Mouse (Mus musculus): ENCODE results near the gene Kctd11. TPM values are rescaled to one million over a fixed set of nuclear protein-coding genes. Genes with fewer than 3 reads are reported as not detected.
"Not testable (repeated sequence)": the region's sequence is repeated elsewhere in the genome, so short reads cannot be mapped to it uniquely, and the experiment has no call there.

Kctd11 gene
- total RNA-seq (2021) (1 to 10 TPM; 2.3 to 2.6 TPM), polyA plus RNA-seq (2012; rRNA removed) (2.9 TPM in 2 replicates)
- long read RNA-seq: 0 reads

DNA sequence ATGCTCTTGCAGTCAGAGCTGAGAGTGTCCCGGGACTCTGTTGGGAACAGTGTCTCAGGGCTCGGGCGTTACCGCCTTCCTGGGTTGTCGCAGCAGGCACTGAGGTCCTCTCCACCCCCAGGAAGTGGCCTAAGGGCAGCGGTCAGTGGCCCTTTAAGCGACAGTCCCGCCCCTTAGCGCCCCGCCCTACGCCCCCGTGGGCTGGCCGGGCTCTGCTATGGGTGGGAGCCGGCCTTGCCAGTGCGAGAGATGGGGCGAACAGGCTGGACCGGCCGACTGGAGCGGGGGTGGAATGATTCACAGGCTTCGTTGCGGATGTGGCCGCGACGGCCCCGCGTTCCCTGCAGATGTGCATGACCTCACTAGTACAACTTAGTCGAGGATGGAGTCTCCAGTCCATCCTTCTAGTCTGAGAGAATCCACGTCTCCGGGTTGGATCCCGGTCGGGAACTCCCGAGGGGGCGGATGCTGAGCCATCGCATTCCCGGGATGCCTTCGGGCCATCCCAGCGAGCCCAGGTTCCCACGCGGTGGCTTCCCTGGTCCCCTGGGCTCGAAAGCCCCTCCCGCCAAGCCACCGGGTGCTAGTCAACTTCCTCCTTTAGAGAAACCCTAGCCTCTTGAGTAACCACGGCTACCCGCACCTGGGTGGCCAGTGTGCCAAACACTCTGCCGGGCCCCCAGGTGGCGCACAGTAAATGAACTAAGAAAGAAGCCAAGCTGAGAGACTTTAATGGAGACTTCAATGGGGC is at the start of gene Kctd11:
Gene Kctd11 (minus strand): TSS at position 554 of the 751 bp plus-strand sequence.
- under 1% methylated on average over 46 of the region's 46 CpGs for WGBS

DNA sequence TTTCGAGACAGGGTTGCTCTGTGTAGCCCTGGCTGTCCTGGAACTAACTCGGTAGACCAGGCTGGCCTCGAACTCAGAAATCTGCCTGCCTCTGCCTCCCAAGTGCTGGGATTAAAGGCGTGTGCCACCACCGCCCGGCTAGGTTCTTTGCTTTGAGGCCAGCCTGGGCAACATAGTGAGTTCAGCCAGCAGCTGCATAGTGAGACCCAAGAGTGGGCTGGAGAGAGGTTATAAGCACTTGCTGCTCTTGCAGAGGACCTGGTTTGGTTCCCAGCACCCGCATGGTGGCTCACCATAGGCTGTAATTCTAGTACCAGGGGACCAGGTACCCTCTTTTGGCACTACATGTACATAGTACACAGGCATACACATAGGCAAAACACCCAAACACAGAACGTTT is 49.0 kb upstream of the Kctd11 start:
- not testable (repeated sequence) for H3K4me1 ChIP-seq (ENCODE audit: control insufficient read depth, insufficient read depth, low read length); DNase-seq; H3K27me3 ChIP-seq (ENCODE audit: control insufficient read depth, insufficient read depth, low read length); H3K36me3 ChIP-seq (ENCODE audit: control insufficient read depth, insufficient read depth, low read length); H3K27ac ChIP-seq; H3K79me2 ChIP-seq (replicated peaks; ENCODE audit: control insufficient read depth, insufficient read depth, low read length); H3K9ac ChIP-seq (ENCODE audit: low read depth, low read length); H3K4me3 ChIP-seq
- WGBS: 86% methylated on average over 8 of the region's 8 CpGs
- intact Hi-C loops (cut with DNase I): loop anchor here (5.0 kb wide), 1 partner anchor 272 kb away; no protein-coding TSS in a partner anchor

More for the DNA sequence above, at the start of gene Kctd11:
- intact Hi-C loops (cut with DNase I): loop anchor here (1.0 to 2.0 kb wide), 2 partner anchors 40 to 68 kb away; partner anchors contain the start of gene Eif5a
- Histone ChIP-seq H3K36me3 (ENCODE audit: control insufficient read depth, insufficient read depth, low read length) (no peaks in the 10 kb centered on the region), H3K4me3 (peak within 1 kb of the TSS; percentile 77), H3K9ac (ENCODE audit: low read depth, low read length) (peak within 1 kb of the TSS; percentile 68), H3K27me3 (ENCODE audit: control insufficient read depth, insufficient read depth, low read length) (no peaks in the 10 kb centered on the region), H3K4me1 (ENCODE audit: control insufficient read depth, insufficient read depth, low read length) (peaks cover 5% of the 10 kb centered on the region), H3K79me2 (replicated peaks; ENCODE audit: control insufficient read depth, insufficient read depth, low read length) (no peaks in the 10 kb centered on the region), H3K27ac (peak within 1 kb of the TSS; percentile 81)
- TF ChIP-seq EP300 (IDR thresholded peaks at IDR 0.05; ENCODE audit: insufficient read depth, low read depth, low read length) (no peak; the same call in 1 of the 2 replicates), POLR2A (IDR thresholded peaks at IDR 0.05; ENCODE audit: insufficient read depth, low read depth, low read length) (peak; percentile 98), CTCF (IDR thresholded peaks at IDR 0.05) (peak; percentile 57)
- DNase-seq: peak; percentile 96

DNA sequence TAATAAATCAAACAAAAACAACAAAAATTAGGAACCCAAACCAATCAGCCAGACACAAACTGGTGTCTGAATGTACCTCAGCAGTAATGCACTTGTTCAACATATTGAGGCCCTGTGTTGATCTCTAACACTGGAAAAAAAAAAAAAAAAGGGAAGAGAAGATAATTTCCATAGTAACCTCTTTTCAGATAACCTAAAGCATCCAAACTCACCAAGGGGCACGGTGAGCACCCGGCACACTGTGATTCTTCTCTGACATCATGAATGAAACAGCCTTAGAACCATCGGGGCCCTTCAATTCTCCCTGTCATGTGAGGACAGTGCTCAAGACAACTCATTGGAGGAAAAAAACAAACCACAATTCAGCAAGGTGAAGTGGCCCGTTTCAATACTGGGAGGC is 48.5 kb upstream of the Kctd11 start:
- TF ChIP-seq CTCF (IDR thresholded peaks at IDR 0.05) (no peak), POLR2A (IDR thresholded peaks at IDR 0.05; ENCODE audit: insufficient read depth, low read depth, low read length) (no peak), EP300 (IDR thresholded peaks at IDR 0.05; ENCODE audit: insufficient read depth, low read depth, low read length) (no peak)
- WGBS: 41% methylated on average over 4 of the region's 4 CpGs

DNA sequence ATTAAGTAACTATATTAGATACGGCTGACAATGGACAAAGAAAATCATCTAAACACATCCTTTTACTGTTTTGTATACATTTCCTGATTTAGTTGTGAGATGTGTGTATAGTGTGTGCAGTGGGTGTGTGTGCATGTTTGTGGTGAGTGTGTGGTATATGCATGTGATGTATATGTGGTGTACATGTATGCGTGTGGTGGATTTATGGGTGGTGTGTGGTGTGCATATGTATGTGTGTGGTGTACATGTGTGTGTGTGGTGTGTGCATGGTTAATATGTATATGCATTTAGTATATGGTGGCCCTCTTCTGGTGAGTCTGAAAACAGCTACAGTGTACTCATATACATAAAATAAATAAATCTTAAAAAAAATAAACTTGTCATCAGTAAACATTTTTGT is 46.3 kb upstream of the Kctd11 start:
- Histone ChIP-seq H3K4me1 (ENCODE audit: control insufficient read depth, insufficient read depth, low read length) (no peaks in the 10 kb centered on the region; the same call in 1 of the 2 replicates), H3K79me2 (replicated peaks; ENCODE audit: control insufficient read depth, insufficient read depth, low read length) (no peaks in the 10 kb centered on the region), H3K9ac (ENCODE audit: low read depth, low read length) (no peak overlapping the region), H3K27me3 (ENCODE audit: control insufficient read depth, insufficient read depth, low read length) (no peaks in the 10 kb centered on the region), H3K36me3 (ENCODE audit: control insufficient read depth, insufficient read depth, low read length) (no peaks in the 10 kb centered on the region), H3K4me3 (no peak overlapping the region), H3K27ac (no peak overlapping the region)
- DNase-seq: no peak
- no peak for TF ChIP-seq POLR2A (IDR thresholded peaks at IDR 0.05; ENCODE audit: insufficient read depth, low read depth, low read length)
- TF ChIP-seq EP300 (IDR thresholded peaks at IDR 0.05; ENCODE audit: insufficient read depth, low read depth, low read length): no peak
- TF ChIP-seq CTCF (IDR thresholded peaks at IDR 0.05): no peak
- intact Hi-C loops (cut with DNase I): no loop called here
- WGBS: 95% methylated on average over 2 of the region's 2 CpGs

More for the DNA sequence above, 48.5 kb upstream of the Kctd11 start:
- Histone ChIP-seq H3K4me3 (no peak overlapping the region), H3K27ac (no peak overlapping the region), H3K36me3 (ENCODE audit: control insufficient read depth, insufficient read depth, low read length) (no peaks in the 10 kb centered on the region), H3K27me3 (ENCODE audit: control insufficient read depth, insufficient read depth, low read length) (no peaks in the 10 kb centered on the region), H3K9ac (ENCODE audit: low read depth, low read length) (no peak overlapping the region), H3K79me2 (replicated peaks; ENCODE audit: control insufficient read depth, insufficient read depth, low read length) (no peaks in the 10 kb centered on the region), H3K4me1 (ENCODE audit: control insufficient read depth, insufficient read depth, low read length) (peaks cover 1% of the 10 kb centered on the region; the same call in 1 of the 2 replicates)
- no peak for DNase-seq
- intact Hi-C loops (cut with DNase I): loop anchor here (5.0 kb wide), 1 partner anchor 273 kb away; no protein-coding TSS in a partner anchor

GRCm38 (mm10) chr11:69922796-69923195 is 41.6 kb upstream of the Kctd11 start:
- peaks cover 12% of the 10 kb centered on the region; the same call in 1 of the 2 replicates for H3K36me3 ChIP-seq (ENCODE audit: control insufficient read depth, insufficient read depth, low read length)
- no peak for TF ChIP-seq POLR2A (IDR thresholded peaks at IDR 0.05; ENCODE audit: insufficient read depth, low read depth, low read length)
- intact Hi-C loops (cut with DNase I): loop anchor here (5.0 kb wide), 1 partner anchor 70 kb away; the partner anchor contains the start of gene Gabarap
- no peaks in the 10 kb centered on the region for H3K79me2 ChIP-seq (replicated peaks; ENCODE audit: control insufficient read depth, insufficient read depth, low read length)
- H3K27ac ChIP-seq: peak overlapping the region; percentile 97
- H3K4me1 ChIP-seq (ENCODE audit: control insufficient read depth, insufficient read depth, low read length): peaks cover 6% of the 10 kb centered on the region
- no peak overlapping the region for H3K4me3 ChIP-seq
- no peaks in the 10 kb centered on the region for H3K27me3 ChIP-seq (ENCODE audit: control insufficient read depth, insufficient read depth, low read length)
- H3K9ac ChIP-seq (ENCODE audit: low read depth, low read length): no peak overlapping the region
- 74% methylated on average over 3 of the region's 3 CpGs for WGBS
- no peak for DNase-seq
